Mouse (Mus musculus): ENCODE data around the gene Tstd2. TPM values are rescaled to one million over a fixed set of nuclear protein-coding genes. Genes with fewer than 3 reads are reported as not detected.
A peak's percentile ranks its signal among the peaks of the same experiment; 100 is the strongest.

The Tstd2 gene
- total and polyA plus RNA-seq, 2 experiments from 2014 or later: 18.5 to 20.2 TPM

- Histone ChIP-seq H3K4me3 (ENCODE audit: low read length) (no peak overlapping the region), H3K27ac (no peak overlapping the region), H3K9ac (replicated peaks; ENCODE audit: low read length) (no peak overlapping the region), H3K4me2 (ENCODE audit: low read depth, low read length) (no peak overlapping the region), H3K36me3 (ENCODE audit: insufficient read depth, low read length) (no peaks in the 10 kb centered on the region), H3K9me3 (ENCODE audit: low read length) (no peaks in the 10 kb centered on the region), H3K27me3 (ENCODE audit: insufficient read depth, low read length) (no peaks in the 10 kb centered on the region), H3K4me1 (ENCODE audit: insufficient read depth, low read length) (no peaks in the 10 kb centered on the region)
- ATAC-seq (no peak), DNase-seq (ENCODE audit: low spot score) (no peak)
- WGBS: 88% methylated on average over 3 of the region's 3 CpGs
- no peak for TF ChIP-seq CTCF (IDR thresholded peaks at IDR 0.05; ENCODE audit: low read depth)
These were observed 62.8 kb downstream of the Tstd2 start for GRCm38 (mm10) chr4:46075664-46076063.

GRCm38 (mm10) chr4:46073736-46074135 is 64.8 kb downstream of the Tstd2 start:
- DNase-seq (ENCODE audit: low spot score) (peak; percentile 15), ATAC-seq (no peak)
- no peak overlapping the region for H3K9ac ChIP-seq (replicated peaks; ENCODE audit: low read length)
- no peaks in the 10 kb centered on the region for H3K4me1 ChIP-seq (ENCODE audit: insufficient read depth, low read length)
- H3K27me3 ChIP-seq (ENCODE audit: insufficient read depth, low read length): no peaks in the 10 kb centered on the region
- WGBS: 34% methylated on average over 4 of the region's 4 CpGs
- H3K27ac ChIP-seq: no peak overlapping the region
- H3K9me3 ChIP-seq (ENCODE audit: low read length): no peaks in the 10 kb centered on the region
- H3K36me3 ChIP-seq (ENCODE audit: insufficient read depth, low read length): no peaks in the 10 kb centered on the region
- TF ChIP-seq CTCF (IDR thresholded peaks at IDR 0.05; ENCODE audit: low read depth): no peak
- H3K4me3 ChIP-seq (ENCODE audit: low read length): no peak overlapping the region
- H3K4me2 ChIP-seq (ENCODE audit: low read depth, low read length): no peak overlapping the region

GRCm38 (mm10) chr4:46072631-46073030 is 65.9 kb downstream of the Tstd2 start:
- H3K9me3 ChIP-seq (ENCODE audit: low read length): no peaks in the 10 kb centered on the region
- DNase-seq (ENCODE audit: low spot score) (no peak), ATAC-seq (no peak)
- no peak overlapping the region for H3K4me3 ChIP-seq (ENCODE audit: low read length)
- H3K4me2 ChIP-seq (ENCODE audit: low read depth, low read length): no peak overlapping the region
- H3K4me1 ChIP-seq (ENCODE audit: insufficient read depth, low read length): no peaks in the 10 kb centered on the region
- TF ChIP-seq CTCF (IDR thresholded peaks at IDR 0.05; ENCODE audit: low read depth): no peak
- no peaks in the 10 kb centered on the region for H3K27me3 ChIP-seq (ENCODE audit: insufficient read depth, low read length)
- H3K36me3 ChIP-seq (ENCODE audit: insufficient read depth, low read length): no peaks in the 10 kb centered on the region
- no peak overlapping the region for H3K27ac ChIP-seq
- WGBS: 80% methylated on average over 6 of the region's 6 CpGs
- H3K9ac ChIP-seq (replicated peaks; ENCODE audit: low read length): no peak overlapping the region

- no peak overlapping the region for H3K9ac ChIP-seq (replicated peaks; ENCODE audit: low read length)
- no peak overlapping the region for H3K27ac ChIP-seq
- DNase-seq (ENCODE audit: low spot score): peak; percentile 14
- no peaks in the 10 kb centered on the region for H3K36me3 ChIP-seq (ENCODE audit: insufficient read depth, low read length)
- H3K27me3 ChIP-seq (ENCODE audit: insufficient read depth, low read length): no peaks in the 10 kb centered on the region
- H3K4me2 ChIP-seq (ENCODE audit: low read depth, low read length): no peak overlapping the region
- H3K4me1 ChIP-seq (ENCODE audit: insufficient read depth, low read length): 0 out of 2 replicates have a peak, but pooled peaks cover 10% of the 10 kb centered on the region
- no peak for TF ChIP-seq CTCF (IDR thresholded peaks at IDR 0.05; ENCODE audit: low read depth)
- ATAC-seq: no peak
- no peaks in the 10 kb centered on the region for H3K9me3 ChIP-seq (ENCODE audit: low read length)
- no peak overlapping the region for H3K4me3 ChIP-seq (ENCODE audit: low read length)
- 41% methylated on average over 6 of the region's 6 CpGs for WGBS
These were observed 68.5 kb downstream of the Tstd2 start for GRCm38 (mm10) chr4:46069851-46070482.

- Histone ChIP-seq H3K9ac (replicated peaks; ENCODE audit: low read length) (no peak overlapping the region), H3K4me2 (ENCODE audit: low read depth, low read length) (no peak overlapping the region), H3K4me1 (ENCODE audit: insufficient read depth, low read length) (0 out of 2 replicates have a peak, but pooled peaks cover 10% of the 10 kb centered on the region), H3K36me3 (ENCODE audit: insufficient read depth, low read length) (no peaks in the 10 kb centered on the region), H3K4me3 (ENCODE audit: low read length) (no peak overlapping the region), H3K27me3 (ENCODE audit: insufficient read depth, low read length) (no peaks in the 10 kb centered on the region), H3K9me3 (ENCODE audit: low read length) (no peaks in the 10 kb centered on the region), H3K27ac (no peak overlapping the region)
- DNase-seq (ENCODE audit: low spot score): no peak
- WGBS: 46% methylated on average over 1 of the region's 1 CpGs
- no peak for ATAC-seq
- TF ChIP-seq CTCF (IDR thresholded peaks at IDR 0.05; ENCODE audit: low read depth): no peak
These were observed 69.9 kb downstream of the Tstd2 start for GRCm38 (mm10) chr4:46068573-46068972.

- Histone ChIP-seq H3K9ac (replicated peaks; ENCODE audit: low read length) (no peak overlapping the region), H3K27me3 (ENCODE audit: insufficient read depth, low read length) (no peaks in the 10 kb centered on the region), H3K4me3 (ENCODE audit: low read length) (no peak overlapping the region), H3K27ac (no peak overlapping the region), H3K36me3 (ENCODE audit: insufficient read depth, low read length) (no peaks in the 10 kb centered on the region), H3K4me2 (ENCODE audit: low read depth, low read length) (no peak overlapping the region), H3K9me3 (ENCODE audit: low read length) (no peaks in the 10 kb centered on the region), H3K4me1 (ENCODE audit: insufficient read depth, low read length) (0 out of 2 replicates have a peak, but pooled peaks cover 10% of the 10 kb centered on the region)
- ATAC-seq (no peak), DNase-seq (ENCODE audit: low spot score) (no peak)
- TF ChIP-seq CTCF (IDR thresholded peaks at IDR 0.05; ENCODE audit: low read depth): no peak
- WGBS: 90% methylated on average over 3 of the region's 3 CpGs
These were observed 70.4 kb downstream of the Tstd2 start for GRCm38 (mm10) chr4:46068060-46068459.

GRCm38 (mm10) chr4:46065695-46066340 is 72.7 kb downstream of the Tstd2 start:
- H3K4me2 ChIP-seq (ENCODE audit: low read depth, low read length): no peak overlapping the region
- ATAC-seq: no peak; the same call in 1 of the 2 replicates
- 0 out of 2 replicates have a peak, but pooled peaks cover 10% of the 10 kb centered on the region for H3K4me1 ChIP-seq (ENCODE audit: insufficient read depth, low read length)
- H3K9me3 ChIP-seq (ENCODE audit: low read length): no peaks in the 10 kb centered on the region
- no peak overlapping the region for H3K27ac ChIP-seq
- peak; percentile 28 for DNase-seq (ENCODE audit: low spot score)
- 53% methylated on average over 8 of the region's 8 CpGs for WGBS
- H3K36me3 ChIP-seq (ENCODE audit: insufficient read depth, low read length): no peaks in the 10 kb centered on the region
- no peak for TF ChIP-seq CTCF (IDR thresholded peaks at IDR 0.05; ENCODE audit: low read depth)
- H3K4me3 ChIP-seq (ENCODE audit: low read length): no peak overlapping the region
- H3K27me3 ChIP-seq (ENCODE audit: insufficient read depth, low read length): no peaks in the 10 kb centered on the region
- H3K9ac ChIP-seq (replicated peaks; ENCODE audit: low read length): no peak overlapping the region

Data from hindbrain, postnatal 0 days (tissue).